Mouse (Mus musculus): ENCODE measurements around the gene Kcnmb2. TPM values are rescaled to one million over a fixed set of nuclear protein-coding genes. Genes with fewer than 3 reads are reported as not detected.

The Kcnmb2 gene
- total RNA-seq (2017), result not detected in 3 replicates

GRCm38 (mm10) chr3:31902504-31903330, at the start of gene Kcnmb2:
TSS of gene Kcnmb2 (plus strand) at chr3:31902507.
- ATAC-seq (replicated peaks; ENCODE audit: insufficient number of reproducible peaks, low FRiP score, low TSS enrichment, poor library complexity, severe bottlenecking), result no peak

DNA sequence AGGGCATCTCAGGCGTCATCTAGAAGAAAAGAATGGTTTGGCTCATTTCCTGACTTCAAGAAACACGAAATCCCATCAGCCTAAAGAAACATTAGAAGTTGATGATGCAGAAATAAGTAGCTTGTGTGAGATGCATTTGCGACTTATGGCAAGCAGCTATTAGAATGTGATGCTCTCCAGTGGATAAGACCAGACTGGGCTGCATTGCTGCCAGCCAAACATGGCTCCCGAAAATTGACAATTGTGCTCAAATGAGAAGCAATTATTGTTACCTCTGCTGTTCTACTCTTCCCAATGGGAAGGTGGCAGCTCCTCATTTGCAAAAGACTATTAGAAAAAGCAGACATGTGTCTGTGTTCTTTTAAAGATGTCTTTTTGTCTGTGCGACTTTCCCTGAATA, 38.8 kb upstream of the Kcnmb2 start:
- ATAC-seq (replicated peaks; ENCODE audit: insufficient number of reproducible peaks, low FRiP score, low TSS enrichment, poor library complexity, severe bottlenecking), result no peak

DNA sequence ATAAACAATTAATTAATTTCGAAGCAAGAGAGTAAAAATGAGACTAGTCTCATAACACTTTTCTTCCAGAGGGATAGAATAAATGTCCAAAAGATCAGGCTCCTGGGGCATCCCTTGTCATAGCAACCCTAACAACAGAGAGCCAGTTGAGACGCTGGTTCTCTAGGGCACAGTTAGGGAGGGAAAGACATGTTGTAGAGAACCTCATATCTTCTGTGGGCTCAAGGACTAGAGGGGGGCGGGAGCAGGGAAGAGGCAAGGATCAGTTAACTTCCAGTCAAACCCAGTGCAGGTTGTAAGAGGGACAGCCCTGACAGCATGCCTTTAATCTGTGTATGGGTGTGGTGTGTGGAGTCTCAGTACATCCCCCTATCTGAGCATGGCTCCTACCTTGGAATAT, 38.2 kb upstream of the Kcnmb2 start:
- no peak for ATAC-seq (replicated peaks; ENCODE audit: insufficient number of reproducible peaks, low FRiP score, low TSS enrichment, poor library complexity, severe bottlenecking)

DNA sequence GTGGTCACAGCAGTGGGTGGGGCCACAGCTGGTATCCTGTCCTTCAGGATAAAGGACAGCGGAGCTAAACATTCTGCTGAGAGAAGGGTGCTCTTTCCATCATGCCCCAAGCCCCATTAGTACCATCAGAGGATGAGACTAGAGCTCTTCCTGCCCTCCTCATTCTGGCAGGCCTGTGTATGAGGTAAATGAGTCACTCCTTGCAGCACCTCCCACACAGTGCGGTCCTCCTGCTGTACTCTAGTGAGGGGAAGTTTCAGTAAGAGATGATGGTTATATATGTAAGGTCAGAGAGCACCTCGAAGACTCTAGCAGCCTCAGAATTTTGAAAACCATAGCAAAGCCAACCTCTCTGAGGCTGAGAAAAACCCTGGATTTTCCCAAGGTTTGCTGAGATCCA, 30.8 kb upstream of the Kcnmb2 start:
- ATAC-seq (replicated peaks; ENCODE audit: insufficient number of reproducible peaks, low FRiP score, low TSS enrichment, poor library complexity, severe bottlenecking), result no peak

DNA sequence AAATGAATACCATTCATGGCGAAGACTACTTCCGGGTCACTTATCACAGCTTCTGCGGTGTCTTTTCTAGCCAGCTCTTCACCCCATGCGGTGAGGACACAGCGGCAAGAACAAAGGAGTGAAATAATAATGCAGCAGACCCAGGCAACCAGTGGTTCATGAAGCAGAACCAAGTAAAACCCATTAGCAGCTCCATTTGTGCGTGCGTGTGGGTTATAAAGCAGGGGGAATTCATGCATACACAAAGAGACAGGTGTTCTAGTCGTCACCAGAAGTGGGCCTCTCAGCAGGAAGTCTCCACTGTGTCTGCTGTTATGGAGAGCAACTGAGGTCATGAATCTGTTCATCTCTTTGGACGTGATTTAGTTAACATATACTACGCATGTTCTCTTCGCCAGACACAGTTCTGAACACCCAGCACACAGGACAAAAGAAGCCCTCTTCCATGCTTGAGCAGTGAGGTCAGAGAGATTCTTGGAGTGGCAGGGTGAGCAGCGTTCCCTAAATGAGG, 19.6 kb upstream of the Kcnmb2 start:
- no peak for ATAC-seq (replicated peaks; ENCODE audit: insufficient number of reproducible peaks, low FRiP score, low TSS enrichment, poor library complexity, severe bottlenecking)

DNA sequence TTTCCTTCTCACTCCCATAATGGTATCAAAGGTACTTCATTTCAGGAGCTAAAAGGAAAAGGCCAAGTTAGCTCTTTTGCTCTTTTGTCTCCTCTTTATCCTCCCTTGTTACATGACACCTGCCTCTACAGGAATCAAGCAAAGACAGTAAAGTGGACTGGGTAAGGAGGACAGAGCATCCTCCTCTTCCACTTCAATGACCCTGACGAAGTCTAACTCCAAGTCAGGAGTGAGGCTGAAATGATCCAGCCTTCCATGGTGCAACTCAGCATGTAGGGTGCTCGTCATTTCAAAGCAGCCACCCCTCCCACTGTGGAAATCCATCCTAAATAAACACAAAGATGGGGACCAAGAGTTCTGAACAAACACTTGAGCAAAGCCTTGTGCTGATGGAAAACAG, 9.7 kb upstream of the Kcnmb2 start:
- no peak for ATAC-seq (replicated peaks; ENCODE audit: insufficient number of reproducible peaks, low FRiP score, low TSS enrichment, poor library complexity, severe bottlenecking)

DNA sequence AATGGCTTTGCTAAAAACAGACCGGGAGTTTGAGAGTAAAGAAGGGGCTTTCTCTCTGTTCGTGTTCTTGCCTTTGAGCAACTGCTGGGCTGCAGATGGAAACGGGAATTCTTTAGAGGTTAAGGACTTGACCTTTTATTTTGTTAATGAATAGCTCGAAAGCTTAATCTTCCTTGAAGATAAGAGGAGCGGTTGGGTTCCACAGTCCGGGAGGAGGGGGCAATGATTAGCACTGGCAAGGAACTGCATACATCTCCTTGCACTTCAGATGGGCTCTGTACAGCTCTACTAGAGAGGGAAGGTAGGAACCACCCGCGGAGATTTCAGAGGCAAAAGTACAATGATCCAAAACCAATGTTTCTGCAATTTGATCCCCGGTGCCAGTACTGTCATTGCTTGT, 1.2 kb downstream of the Kcnmb2 start:
- no peak for ATAC-seq (replicated peaks; ENCODE audit: insufficient number of reproducible peaks, low FRiP score, low TSS enrichment, poor library complexity, severe bottlenecking)

DNA sequence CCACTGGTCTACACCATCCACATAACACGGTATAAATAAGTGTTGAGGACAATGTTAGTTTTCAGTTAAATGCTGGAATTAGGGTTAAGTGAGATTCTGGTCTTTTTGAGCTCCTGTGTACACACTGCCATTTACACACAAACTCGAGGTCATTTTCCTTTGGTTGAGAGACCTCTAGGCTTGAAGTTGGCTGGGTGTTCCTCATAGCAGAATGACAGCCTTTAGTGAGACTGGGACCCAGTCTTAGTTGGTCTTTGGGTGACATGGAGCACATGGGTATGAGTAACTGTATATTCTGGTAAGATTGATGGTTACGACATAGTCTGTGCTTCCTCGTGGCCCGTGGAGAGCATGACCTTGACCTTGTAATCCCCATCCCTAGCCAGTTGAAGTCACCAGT, 1.8 kb downstream of the Kcnmb2 start:
- no peak for ATAC-seq (replicated peaks; ENCODE audit: insufficient number of reproducible peaks, low FRiP score, low TSS enrichment, poor library complexity, severe bottlenecking)

GRCm38 (mm10) chr3:31911168-31911567, 8.9 kb downstream of the Kcnmb2 start:
- no peak for ATAC-seq (replicated peaks; ENCODE audit: insufficient number of reproducible peaks, low FRiP score, low TSS enrichment, poor library complexity, severe bottlenecking)

DNA sequence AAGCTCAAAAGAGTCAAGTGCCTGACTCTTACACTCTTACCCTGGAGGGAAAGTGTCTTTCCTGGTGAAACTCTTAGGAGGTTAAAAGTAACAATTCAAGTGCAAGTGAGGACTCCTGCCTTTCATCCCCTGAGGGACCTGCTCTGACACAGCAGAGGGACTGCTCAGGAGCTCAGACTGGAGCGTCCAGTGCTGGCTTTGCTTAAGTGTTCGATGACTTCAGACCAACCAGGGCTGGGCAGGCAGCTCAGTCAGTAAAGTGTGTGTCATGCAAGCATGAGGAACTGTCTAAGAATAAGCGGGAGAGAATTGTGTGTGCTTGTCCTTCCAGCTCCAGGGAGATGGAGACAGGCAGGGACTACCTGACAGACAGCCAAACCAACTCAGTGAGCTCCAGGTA, 9.4 kb downstream of the Kcnmb2 start:
- no peak for ATAC-seq (replicated peaks; ENCODE audit: insufficient number of reproducible peaks, low FRiP score, low TSS enrichment, poor library complexity, severe bottlenecking)

- no peak for ATAC-seq (replicated peaks; ENCODE audit: insufficient number of reproducible peaks, low FRiP score, low TSS enrichment, poor library complexity, severe bottlenecking)
These were observed 26.2 kb downstream of the Kcnmb2 start for GRCm38 (mm10) chr3:31928544-31928943.

GRCm38 (mm10) chr3:31934704-31935103, 32.4 kb downstream of the Kcnmb2 start:
- no peak for ATAC-seq (replicated peaks; ENCODE audit: insufficient number of reproducible peaks, low FRiP score, low TSS enrichment, poor library complexity, severe bottlenecking)

DNA sequence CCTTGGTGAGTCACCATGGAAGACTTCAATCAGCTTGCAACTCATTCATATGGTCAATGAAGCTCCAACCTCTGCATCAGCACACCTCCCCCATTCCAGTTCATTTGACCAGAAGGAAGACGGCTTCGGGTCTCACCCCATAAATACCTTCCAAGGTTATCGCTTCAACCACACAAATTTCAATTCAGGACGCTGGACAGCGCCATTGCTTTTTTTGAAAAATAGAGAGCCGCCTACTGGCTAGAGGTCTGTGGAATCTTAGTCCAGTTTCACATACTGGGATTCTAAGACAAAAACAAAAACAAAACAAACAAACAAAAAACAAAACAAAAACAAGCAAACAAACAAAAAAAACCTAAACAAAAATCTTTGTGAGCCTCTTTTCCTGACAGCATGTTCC, 39.2 kb downstream of the Kcnmb2 start:
- no peak for ATAC-seq (replicated peaks; ENCODE audit: insufficient number of reproducible peaks, low FRiP score, low TSS enrichment, poor library complexity, severe bottlenecking)

DNA sequence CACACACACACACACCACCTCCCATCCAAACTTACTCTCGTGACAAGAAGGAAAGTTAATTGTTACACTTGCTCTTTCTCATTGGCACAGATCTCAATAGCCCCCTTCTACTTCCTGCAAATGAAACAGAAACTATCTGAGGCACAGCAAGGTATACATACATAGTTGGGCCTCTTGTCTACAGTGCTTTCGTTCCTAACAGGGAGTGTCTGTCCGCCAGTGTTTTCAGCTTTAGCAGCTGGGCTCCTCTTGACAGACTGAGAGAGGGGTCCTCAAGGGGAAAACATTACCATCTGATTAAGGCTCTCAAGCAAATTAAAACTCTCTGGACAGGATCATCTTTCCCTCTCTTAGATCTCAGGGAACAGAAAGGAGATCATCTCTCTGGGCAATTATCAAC, 51.9 kb downstream of the Kcnmb2 start:
- no peak for ATAC-seq (replicated peaks; ENCODE audit: insufficient number of reproducible peaks, low FRiP score, low TSS enrichment, poor library complexity, severe bottlenecking)

GRCm38 (mm10) chr3:31955004-31955403, 52.7 kb downstream of the Kcnmb2 start:
- no peak for ATAC-seq (replicated peaks; ENCODE audit: insufficient number of reproducible peaks, low FRiP score, low TSS enrichment, poor library complexity, severe bottlenecking)

DNA sequence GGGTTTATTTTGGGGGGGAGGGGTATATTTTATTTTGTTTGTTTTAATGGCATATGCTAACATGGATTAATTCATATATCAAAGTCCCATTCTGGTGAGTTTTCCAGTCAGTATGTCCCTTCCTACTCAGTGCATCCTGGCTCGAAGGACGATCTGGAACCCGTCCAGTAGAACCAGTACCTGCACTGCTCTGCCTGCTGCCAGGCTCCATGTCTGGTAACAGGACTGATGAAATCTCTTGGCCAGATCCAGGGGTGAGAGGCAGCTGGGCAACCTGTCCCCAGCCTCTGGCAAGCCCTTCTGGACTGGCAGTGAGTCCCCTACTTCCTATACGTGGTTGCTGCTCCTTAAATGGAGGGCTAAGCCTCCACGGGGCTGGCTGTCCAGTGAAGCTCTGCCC, 57.5 kb downstream of the Kcnmb2 start:
- ATAC-seq (replicated peaks; ENCODE audit: insufficient number of reproducible peaks, low FRiP score, low TSS enrichment, poor library complexity, severe bottlenecking), result no peak

- no peak for ATAC-seq (replicated peaks; ENCODE audit: insufficient number of reproducible peaks, low FRiP score, low TSS enrichment, poor library complexity, severe bottlenecking)
These were observed 58.9 kb downstream of the Kcnmb2 start for GRCm38 (mm10) chr3:31961175-31961574.

DNA sequence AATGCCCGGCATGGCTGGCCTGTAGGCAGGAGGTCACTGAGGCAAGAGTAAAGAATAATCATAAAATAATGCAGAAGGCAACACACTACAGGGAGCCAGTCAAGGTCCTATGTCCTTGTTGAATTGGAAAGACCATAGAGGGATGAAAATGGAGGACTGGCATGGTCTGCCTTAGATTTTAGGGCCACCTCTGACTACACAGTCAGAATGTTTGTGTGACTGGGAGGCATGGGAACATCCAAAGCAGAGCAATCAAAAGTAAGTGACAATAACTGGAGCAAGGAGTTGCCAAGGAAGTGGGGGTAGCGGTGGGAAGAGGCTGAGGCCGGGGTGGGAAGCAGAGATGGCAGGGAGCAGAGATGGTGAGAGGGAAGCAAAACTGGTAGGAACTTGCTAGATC, 60.8 kb downstream of the Kcnmb2 start:
- no peak for ATAC-seq (replicated peaks; ENCODE audit: insufficient number of reproducible peaks, low FRiP score, low TSS enrichment, poor library complexity, severe bottlenecking)

DNA sequence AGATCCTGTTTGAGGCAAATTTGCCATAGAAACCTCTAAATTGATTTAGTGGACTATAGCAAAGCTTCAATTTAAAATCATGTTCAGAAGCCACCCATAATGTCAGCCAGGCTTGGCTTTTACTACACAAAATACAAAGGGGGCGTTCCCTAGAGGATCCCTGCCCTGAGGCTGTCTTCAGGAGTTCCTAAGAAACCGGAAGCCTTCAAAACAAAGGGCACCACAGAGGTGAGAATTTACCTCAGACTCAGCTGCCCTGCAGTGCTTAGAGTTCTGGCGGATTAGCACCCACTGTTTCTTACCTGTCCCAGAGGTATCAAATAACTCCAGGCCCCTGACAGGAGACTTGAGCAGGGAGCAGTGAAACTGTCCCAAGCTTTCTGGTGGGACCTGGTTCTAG, 77.4 kb downstream of the Kcnmb2 start:
- no peak for ATAC-seq (replicated peaks; ENCODE audit: insufficient number of reproducible peaks, low FRiP score, low TSS enrichment, poor library complexity, severe bottlenecking)

DNA sequence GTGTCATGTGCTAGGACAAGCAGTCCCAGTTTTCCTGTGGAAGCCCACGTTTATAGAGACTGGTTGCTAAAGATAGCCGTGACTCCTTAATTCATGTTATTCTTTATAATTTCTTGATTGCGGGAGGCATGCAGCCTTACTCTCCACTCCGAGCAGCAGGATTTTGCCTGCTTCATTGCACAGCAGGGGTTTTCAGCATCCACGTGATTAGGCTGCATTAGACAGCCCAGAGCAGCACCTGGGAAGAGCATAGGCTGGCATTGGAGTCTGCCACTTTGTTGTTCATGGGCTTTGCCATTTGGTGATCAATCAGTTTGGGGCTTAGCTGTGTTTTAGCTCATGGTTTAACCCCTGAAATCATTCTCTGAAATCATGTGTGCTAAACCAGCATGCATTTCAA, 80.1 kb downstream of the Kcnmb2 start:
- no peak for ATAC-seq (replicated peaks; ENCODE audit: insufficient number of reproducible peaks, low FRiP score, low TSS enrichment, poor library complexity, severe bottlenecking)

DNA sequence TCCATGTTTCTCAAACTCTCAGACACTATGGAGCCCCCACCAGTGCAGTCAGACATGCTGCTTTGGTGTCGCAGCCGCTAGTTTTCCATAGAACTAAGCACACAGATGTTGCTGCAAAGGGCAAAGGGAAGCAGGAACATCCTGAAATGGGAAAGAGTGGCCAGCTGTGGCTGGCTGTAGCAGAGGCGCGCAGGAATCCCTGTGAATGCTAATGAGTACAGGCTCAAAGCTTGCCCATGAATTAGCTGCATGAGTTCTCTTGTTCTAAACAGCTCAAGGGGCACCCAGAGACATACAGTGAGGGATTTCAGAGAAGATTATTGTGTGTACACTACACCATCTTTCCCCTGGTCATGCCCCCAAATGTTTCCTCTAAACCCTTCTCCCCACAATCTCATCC, 82.8 kb downstream of the Kcnmb2 start:
- no peak for ATAC-seq (replicated peaks; ENCODE audit: insufficient number of reproducible peaks, low FRiP score, low TSS enrichment, poor library complexity, severe bottlenecking)
